Mouse (Mus musculus) kidney, adult 2 months (tissue): ENCODE measurements at regions not wholly inside any gene's neighbourhood (a gene's known extent, or its start where the extent isn't known, plus 50 kb on each side); places are given as distances from the start of the nearest gene placed in this dataset.
A peak's percentile ranks its signal among the peaks of the same experiment; 100 is the strongest.

ENCODE experiments used
- DNase-seq: peaks from one replicate; pipeline ENCODE4 v3.0.0; 2021
- H3K27ac ChIP-seq: fragments of 200-500 bp; 2 replicates; pipeline ENCODE4 v1.5.1; 2012; ENCODE audit warnings: low read depth, low read length, control low read depth, inconsistent platforms; ENCODE audit not compliant: insufficient read depth
- H3K27me3 ChIP-seq: fragments of 200-500 bp; replicated peaks from 2 replicates; pipeline ENCODE4 v1.6.1; 2012; ENCODE audit warnings: mild to moderate bottlenecking, moderate library complexity, low read length, inconsistent platforms; ENCODE audit not compliant: control insufficient read depth, insufficient read depth
- H3K36me3 ChIP-seq: fragments of 200-500 bp; 2 replicates; pipeline ENCODE4 v1.6.1; 2012; ENCODE audit warnings: mild to moderate bottlenecking, moderate library complexity, low read length, inconsistent platforms; ENCODE audit not compliant: control insufficient read depth, insufficient read depth
- H3K4me1 ChIP-seq: fragments of 200-500 bp; 2 replicates; pipeline ENCODE4 v1.6.1; 2011; ENCODE audit warnings: low read length; ENCODE audit not compliant: control insufficient read depth, insufficient read depth
- H3K4me3 ChIP-seq: fragments of 200-500 bp; 2 replicates; pipeline ENCODE4 v1.5.1; 2011; ENCODE audit warnings: mild to moderate bottlenecking, low read depth, low read length, control low read depth; ENCODE audit not compliant: insufficient read depth
- CTCF ChIP-seq: fragments of 200-500 bp; conservative IDR thresholded peaks from 2 replicates; pipeline ENCODE4 v1.5.1; 2011; ENCODE audit warnings: low read depth, mild to moderate bottlenecking, control low read depth, low read length, moderate library complexity, mixed read lengths; ENCODE audit not compliant: insufficient read depth, insufficient read length
- POLR2A ChIP-seq: fragments of 200-500 bp; IDR thresholded peaks from one replicate; pipeline ENCODE4 v1.6.1; 2011; ENCODE audit warnings: low read depth, low read length, control low read depth
- WGBS: fragments of 180-500 bp; shearing (Covaris S2); methylation state at CpG from one replicate; pipeline ENCODE4 v1.1.7; 2018; 5-methylcytosine and 5-hydroxymethylcytosine counted together

DNA sequence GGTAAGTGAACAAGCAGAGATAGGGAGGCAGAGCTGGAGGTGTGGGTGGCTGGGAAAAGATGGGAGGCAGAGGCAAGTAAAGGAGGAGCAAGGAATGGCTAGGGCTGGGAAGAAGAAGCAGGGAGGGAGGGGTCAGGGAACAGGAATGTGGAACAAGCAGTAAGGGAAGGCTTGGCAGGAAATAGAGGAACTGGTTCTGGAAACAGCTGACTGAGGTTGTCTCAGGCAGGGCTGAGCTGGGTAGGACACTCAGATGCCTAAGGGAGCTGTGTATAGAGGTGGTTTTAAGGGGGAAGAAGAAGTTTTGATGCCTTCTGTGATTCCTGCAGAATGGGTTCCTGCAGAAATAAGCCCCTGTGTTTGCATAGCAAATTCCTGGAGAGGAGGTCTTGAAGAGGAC is 92.7 kb downstream of the Nucb2 start:
- H3K4me3 ChIP-seq: no peak overlapping the region
- H3K36me3 ChIP-seq: no peaks in the 10 kb centered on the region
- DNase-seq: no peak
- TF ChIP-seq POLR2A (no peak), CTCF (no peak)
- no peak overlapping the region for H3K27ac ChIP-seq
- H3K27me3 ChIP-seq: no peaks in the 10 kb centered on the region; the same call in 1 of the 2 replicates
- H3K4me1 ChIP-seq: no peaks in the 10 kb centered on the region

DNA sequence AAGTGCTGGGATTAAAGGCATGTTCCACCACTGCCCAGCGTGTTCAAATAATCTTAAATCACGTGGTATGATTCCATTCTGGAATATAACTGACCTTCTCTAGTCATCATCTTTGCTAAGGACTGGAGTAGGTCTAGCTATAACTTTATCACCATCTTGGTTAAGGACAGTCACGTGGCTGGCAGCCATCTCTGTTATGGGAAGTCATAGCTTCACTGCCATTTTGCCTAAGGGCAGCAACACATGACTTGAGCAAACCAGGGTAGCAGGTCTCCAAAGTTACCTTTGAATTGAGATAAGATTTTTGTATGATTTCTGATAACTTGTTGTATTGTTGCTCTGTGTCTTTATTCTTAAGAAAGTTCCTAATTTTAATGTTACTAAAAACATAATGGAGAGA is 96.2 kb downstream of the Nucb2 start:
- WGBS: 81% methylated on average over 3 of the region's 3 CpGs
- no peak for TF ChIP-seq CTCF
- no peak for TF ChIP-seq POLR2A
- H3K4me1 ChIP-seq: no peaks in the 10 kb centered on the region
- H3K27ac ChIP-seq: no peak overlapping the region
- H3K27me3 ChIP-seq: no peaks in the 10 kb centered on the region
- DNase-seq: no peak
- no peak overlapping the region for H3K4me3 ChIP-seq
- H3K36me3 ChIP-seq: no peaks in the 10 kb centered on the region

DNA sequence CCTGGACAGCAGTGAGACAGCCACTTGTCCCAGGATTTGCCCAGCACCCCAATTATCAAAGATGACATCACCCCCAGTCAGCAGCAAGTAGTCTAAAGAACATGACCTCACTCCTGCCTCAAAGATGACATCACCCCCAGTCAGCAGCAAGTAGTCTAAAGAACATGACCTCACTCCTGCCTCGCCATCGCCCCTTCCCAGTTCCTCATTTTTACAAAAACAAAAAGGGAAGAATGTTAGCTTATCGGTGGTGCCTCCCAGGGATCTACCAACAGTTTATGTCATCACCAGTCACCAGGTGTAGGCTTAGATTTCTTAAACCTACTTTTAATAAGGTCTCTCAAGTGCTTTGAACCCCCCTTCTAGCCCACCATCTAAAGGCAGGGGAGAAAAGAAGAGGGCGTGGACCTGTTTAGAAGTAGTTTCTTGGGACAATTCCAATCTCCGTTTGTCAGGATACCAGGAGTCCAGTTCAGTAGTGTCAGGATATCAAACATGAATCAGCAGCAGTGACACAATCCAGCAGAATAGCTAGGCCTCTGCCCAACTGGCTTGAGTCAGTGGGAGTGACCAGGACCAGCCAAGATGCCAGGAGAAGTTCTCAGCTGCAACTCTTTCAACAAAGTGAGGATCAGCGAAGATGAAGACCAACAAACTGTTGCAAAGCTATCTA is 99.1 kb downstream of the Nucb2 start:
- TF ChIP-seq POLR2A (no peak), CTCF (no peak)
- DNase-seq: peak; percentile 23
- H3K4me3 ChIP-seq: no peak overlapping the region
- WGBS: 80% methylated on average over 6 of the region's 6 CpGs
- no peak overlapping the region for H3K27ac ChIP-seq
- 0 out of 2 replicates have a peak, but pooled peaks cover 3% of the 10 kb centered on the region for H3K4me1 ChIP-seq
- no peaks in the 10 kb centered on the region for H3K27me3 ChIP-seq
- no peaks in the 10 kb centered on the region for H3K36me3 ChIP-seq

DNA sequence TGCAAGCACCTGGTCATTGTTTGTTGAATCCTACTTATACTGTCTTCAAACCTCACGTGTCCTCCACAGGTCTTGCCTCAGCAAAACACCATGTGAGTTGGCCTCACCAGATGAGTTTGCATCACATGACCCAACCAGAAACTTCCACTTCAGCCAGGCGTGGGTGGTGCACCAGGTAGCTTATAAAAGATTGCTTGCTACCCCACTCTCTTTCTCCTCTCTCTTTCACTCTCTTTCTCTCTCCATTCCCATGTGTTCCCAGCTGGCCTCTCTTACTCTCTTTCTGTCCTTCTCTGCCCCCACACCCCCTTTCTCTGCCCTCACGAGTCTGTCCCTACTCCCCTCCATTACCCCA is 99.6 kb downstream of the Nucb2 start:
- H3K27me3 ChIP-seq: no peaks in the 10 kb centered on the region
- no peaks in the 10 kb centered on the region for H3K36me3 ChIP-seq
- DNase-seq: no peak
- no peak overlapping the region for H3K27ac ChIP-seq
- WGBS: 87% methylated on average over 3 of the region's 3 CpGs
- H3K4me3 ChIP-seq: no peak overlapping the region
- TF ChIP-seq CTCF (no peak), POLR2A (no peak)
- H3K4me1 ChIP-seq: 0 out of 2 replicates have a peak, but pooled peaks cover 3% of the 10 kb centered on the region

DNA sequence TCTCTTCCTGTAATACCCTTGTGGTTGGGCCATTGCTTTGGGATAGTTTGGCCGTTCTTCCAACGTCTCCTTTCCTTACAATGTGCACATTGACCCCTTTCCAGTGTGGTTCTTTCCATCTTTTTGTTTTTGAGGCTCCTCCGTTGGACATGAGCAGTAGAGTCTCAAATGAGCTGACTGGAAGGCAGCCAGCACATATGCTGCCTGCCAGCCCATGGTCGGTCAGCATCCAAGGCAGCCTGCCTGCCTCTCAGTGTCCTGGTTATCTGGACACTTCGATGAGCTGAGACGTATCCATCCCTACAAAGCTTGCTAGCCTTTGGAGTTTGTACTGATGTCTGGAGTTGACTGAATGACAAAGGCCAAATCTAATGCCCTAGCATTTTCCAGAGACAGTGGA is 102.1 kb downstream of the Nucb2 start:
- Histone ChIP-seq H3K27ac (no peak overlapping the region), H3K4me1 (0 out of 2 replicates have a peak, but pooled peaks cover 3% of the 10 kb centered on the region), H3K36me3 (no peaks in the 10 kb centered on the region), H3K4me3 (no peak overlapping the region), H3K27me3 (no peaks in the 10 kb centered on the region)
- 73% methylated on average over 6 of the region's 6 CpGs for WGBS
- no peak for TF ChIP-seq CTCF
- no peak for TF ChIP-seq POLR2A
- DNase-seq: peak; percentile 2

DNA sequence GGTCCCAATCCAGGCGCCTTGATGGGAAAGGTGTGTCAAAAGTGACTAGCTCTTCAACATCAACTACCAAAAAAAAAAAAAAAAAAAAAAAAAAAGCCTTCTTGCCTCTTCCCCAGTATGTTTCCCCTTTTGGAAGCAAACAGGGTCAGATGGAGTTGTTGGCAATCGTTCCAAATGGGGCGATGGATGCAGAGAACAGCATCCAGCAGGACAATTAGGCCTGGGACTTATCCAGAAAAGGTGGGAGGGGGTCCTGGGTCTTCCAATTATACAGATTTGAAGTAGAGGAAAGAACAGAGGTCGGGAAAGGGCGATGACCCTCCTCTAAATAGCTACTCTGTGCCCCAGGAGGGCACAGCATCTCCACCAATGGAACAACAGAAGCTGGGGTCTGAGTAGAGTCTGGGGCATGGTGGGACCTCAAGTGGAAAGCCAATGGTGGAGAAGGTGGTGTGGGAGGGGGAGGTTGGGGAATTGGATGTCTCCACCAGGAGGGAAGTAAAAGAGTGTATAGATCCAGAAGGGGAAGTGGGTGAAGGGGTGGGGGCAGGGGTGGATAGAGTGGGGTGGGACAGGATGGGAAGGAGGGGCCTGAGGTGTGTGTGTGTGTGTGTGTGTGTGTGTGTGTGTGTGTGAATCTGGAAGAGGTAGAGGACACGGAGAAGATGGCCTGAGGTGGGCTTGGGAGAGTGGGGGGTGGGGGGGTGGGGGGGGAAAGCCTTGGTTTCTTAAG is 102.7 kb downstream of the Nucb2 start:
- 87% methylated on average over 6 of the region's 6 CpGs for WGBS
- Histone ChIP-seq H3K4me3 (no peak overlapping the region), H3K27ac (no peak overlapping the region), H3K36me3 (no peaks in the 10 kb centered on the region), H3K27me3 (no peaks in the 10 kb centered on the region), H3K4me1 (0 out of 2 replicates have a peak, but pooled peaks cover 3% of the 10 kb centered on the region)
- DNase-seq: no peak
- TF ChIP-seq CTCF: no peak
- no peak for TF ChIP-seq POLR2A

DNA sequence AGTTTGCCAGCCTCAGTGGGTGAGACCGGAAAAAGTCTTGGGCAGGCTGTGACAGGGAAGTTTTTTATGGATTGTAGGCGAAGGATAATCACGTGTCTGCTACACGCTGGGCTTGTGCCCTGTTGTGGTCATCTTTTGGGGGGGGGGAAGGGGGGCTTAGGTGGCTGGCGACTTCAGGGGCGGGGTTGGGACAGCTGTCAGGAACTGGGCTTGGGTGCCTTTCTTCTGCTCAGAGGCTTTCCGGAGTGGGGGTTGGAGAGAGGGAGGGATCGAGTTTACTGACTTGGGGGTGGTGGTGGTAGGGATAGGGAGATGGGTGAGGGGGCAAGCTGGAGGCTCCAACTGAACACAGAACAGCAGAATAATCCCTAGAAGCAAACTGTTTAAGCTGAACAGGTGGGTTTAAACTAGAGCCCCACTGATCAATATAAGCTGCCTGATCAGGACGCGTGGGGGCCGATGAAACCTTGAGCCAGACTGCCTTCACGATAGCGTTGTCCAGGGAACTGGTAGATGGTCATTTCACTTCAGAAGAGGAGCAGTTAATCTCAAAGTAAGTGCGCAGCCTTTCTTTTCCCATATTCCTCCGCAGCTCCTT is 103.6 kb downstream of the Nucb2 start:
- DNase-seq: peak; percentile 26
- Histone ChIP-seq H3K36me3 (no peaks in the 10 kb centered on the region), H3K4me1 (0 out of 2 replicates have a peak, but pooled peaks cover 3% of the 10 kb centered on the region), H3K27me3 (no peaks in the 10 kb centered on the region), H3K4me3 (peak overlapping the region; percentile 21), H3K27ac (peak overlapping the region; percentile 43; the same call in 1 of the 2 replicates)
- TF ChIP-seq POLR2A: no peak
- TF ChIP-seq CTCF: no peak
- WGBS: 4% methylated on average over 15 of the region's 15 CpGs
